Mouse (Mus musculus): ENCODE measurements around the gene Ghrh. TPM values are rescaled to one million over a fixed set of nuclear protein-coding genes. Genes with fewer than 3 reads are reported as not detected.

Gene Ghrh
- polyA plus RNA-seq, 1 experiment from 2014 or later, result not detected

DNA sequence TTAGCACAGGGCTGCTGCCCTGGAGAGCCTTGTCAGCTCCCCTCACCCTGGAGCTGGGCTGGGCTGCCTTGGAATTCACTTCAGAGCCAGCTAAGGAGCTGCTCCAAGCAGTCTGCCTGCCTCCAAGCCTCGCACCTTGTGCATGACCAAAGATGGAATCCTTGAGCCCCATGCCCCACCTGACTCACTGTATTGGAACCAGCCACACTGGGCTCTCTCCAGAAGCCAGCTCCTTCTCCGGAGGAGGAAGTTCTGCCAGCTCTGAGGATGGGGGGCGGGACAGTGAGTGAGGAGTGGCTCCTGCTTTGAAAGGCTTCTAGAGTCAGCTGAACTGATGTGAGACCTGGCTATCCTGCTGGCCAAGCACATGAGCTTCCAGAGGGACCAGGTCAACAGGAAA, 26.4 kb upstream of the Ghrh start:
- no peak; the same call in 1 of the 2 replicates for ATAC-seq (replicated peaks; ENCODE audit: low FRiP score, low read depth)
- DNase-seq (ENCODE audit: low spot score), result no peak
- Histone ChIP-seq H3K9me3 (replicated peaks; ENCODE audit: low read length) (no peaks in the 10 kb centered on the region), H3K4me1 (replicated peaks; ENCODE audit: insufficient read depth, low read length) (0 out of 2 replicates have a peak, but pooled peaks cover under 1% of the 10 kb centered on the region), H3K27ac (peak overlapping the region; percentile 25; the same call in 1 of the 2 replicates), H3K4me2 (ENCODE audit: low read length) (no peak overlapping the region), H3K36me3 (ENCODE audit: insufficient read depth, low read length) (0 out of 2 replicates have a peak, but pooled peaks cover 3% of the 10 kb centered on the region), H3K9ac (ENCODE audit: low read depth, low read length) (no peak overlapping the region), H3K27me3 (ENCODE audit: insufficient read depth, low read length) (no peaks in the 10 kb centered on the region), H3K4me3 (replicated peaks; ENCODE audit: low read depth, low read length) (no peak overlapping the region)
- no peak for TF ChIP-seq CTCF (IDR thresholded peaks at IDR 0.05; ENCODE audit: low read depth)
- WGBS, result 58% methylated on average over 3 of the region's 3 CpGs

- no peak for ATAC-seq (replicated peaks; ENCODE audit: low FRiP score, low read depth)
- Histone ChIP-seq H3K27ac (no peak overlapping the region), H3K9ac (ENCODE audit: low read depth, low read length) (no peak overlapping the region), H3K9me3 (replicated peaks; ENCODE audit: low read length) (no peaks in the 10 kb centered on the region), H3K4me1 (replicated peaks; ENCODE audit: insufficient read depth, low read length) (peaks cover 11% of the 10 kb centered on the region; the same call in 1 of the 2 replicates), H3K36me3 (ENCODE audit: insufficient read depth, low read length) (0 out of 2 replicates have a peak, but pooled peaks cover 3% of the 10 kb centered on the region), H3K27me3 (ENCODE audit: insufficient read depth, low read length) (no peaks in the 10 kb centered on the region), H3K4me2 (ENCODE audit: low read length) (no peak overlapping the region), H3K4me3 (replicated peaks; ENCODE audit: low read depth, low read length) (no peak overlapping the region)
- no peak for DNase-seq (ENCODE audit: low spot score)
- 60% methylated on average over 6 of the region's 6 CpGs for WGBS
- TF ChIP-seq CTCF (IDR thresholded peaks at IDR 0.05; ENCODE audit: low read depth), result no peak
Observed at GRCm38 (mm10) chr2:157371696-157372095, 24.4 kb upstream of the Ghrh start.

- no peak for TF ChIP-seq CTCF (IDR thresholded peaks at IDR 0.05; ENCODE audit: low read depth)
- Histone ChIP-seq H3K36me3 (ENCODE audit: insufficient read depth, low read length) (no peaks in the 10 kb centered on the region), H3K4me2 (ENCODE audit: low read length) (peak overlapping the region; percentile 72), H3K4me3 (replicated peaks; ENCODE audit: low read depth, low read length) (peak overlapping the region; percentile 80), H3K27ac (peak overlapping the region; percentile 94), H3K9me3 (replicated peaks; ENCODE audit: low read length) (no peaks in the 10 kb centered on the region), H3K9ac (ENCODE audit: low read depth, low read length) (peak overlapping the region; percentile 94), H3K4me1 (replicated peaks; ENCODE audit: insufficient read depth, low read length) (peaks cover 12% of the 10 kb centered on the region; the same call in 1 of the 2 replicates), H3K27me3 (ENCODE audit: insufficient read depth, low read length) (no peaks in the 10 kb centered on the region)
- ATAC-seq (replicated peaks; ENCODE audit: low FRiP score, low read depth) (peak; percentile 16; the same call in 1 of the 2 replicates), DNase-seq (ENCODE audit: low spot score) (no peak)
- under 1% methylated on average over 13 of the region's 13 CpGs for WGBS
Observed at GRCm38 (mm10) chr2:157367991-157368390, 20.7 kb upstream of the Ghrh start.

DNA sequence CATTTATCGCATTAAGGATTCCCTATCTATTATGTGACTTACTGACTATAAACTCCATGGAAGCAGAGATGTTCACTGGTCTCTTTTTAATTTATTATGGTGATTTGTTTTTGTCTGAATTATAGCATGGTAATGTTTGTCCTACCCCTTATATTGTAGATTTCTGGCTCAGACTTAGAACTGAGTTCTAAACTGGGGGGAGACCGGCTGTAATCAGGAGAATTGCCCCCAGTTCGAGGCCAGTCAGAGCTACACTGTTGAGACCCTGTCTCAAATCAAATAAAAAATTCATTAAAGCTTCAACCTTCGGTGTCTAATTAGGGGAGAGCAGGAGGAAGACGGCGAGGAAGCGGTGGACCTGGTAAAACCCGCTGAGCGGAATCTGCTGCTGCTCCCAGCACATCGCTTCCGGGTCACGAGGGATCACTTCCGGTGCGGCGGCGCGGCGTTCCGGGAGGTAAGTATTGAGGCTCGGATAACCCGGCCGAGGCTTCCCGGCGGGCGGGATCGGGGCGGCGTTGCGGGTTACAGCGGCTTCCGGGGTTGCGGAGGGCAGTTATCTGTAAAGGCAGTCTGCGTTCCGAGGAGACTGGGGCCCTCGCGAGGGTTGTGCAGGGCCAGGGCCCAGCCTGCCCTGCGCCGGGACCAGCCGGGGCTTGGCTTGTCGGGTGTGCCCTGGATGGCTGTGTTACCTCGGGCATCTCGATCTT, 20.0 kb upstream of the Ghrh start, which contains the start of gene Manbal:
Gene Manbal, plus strand, starts transcription at position 411 of the 710 bp plus-strand sequence.
- DNase-seq (ENCODE audit: low spot score) (peak; percentile 88), ATAC-seq (replicated peaks; ENCODE audit: low FRiP score, low read depth) (peak; percentile 91)
- Histone ChIP-seq H3K27ac (peak within 1 kb of the TSS; percentile 94), H3K36me3 (ENCODE audit: insufficient read depth, low read length) (no peaks in the 10 kb centered on the region), H3K9me3 (replicated peaks; ENCODE audit: low read length) (no peaks in the 10 kb centered on the region), H3K9ac (ENCODE audit: low read depth, low read length) (peak within 1 kb of the TSS; percentile 94), H3K27me3 (ENCODE audit: insufficient read depth, low read length) (no peaks in the 10 kb centered on the region), H3K4me2 (ENCODE audit: low read length) (peak within 1 kb of the TSS; percentile 72), H3K4me3 (replicated peaks; ENCODE audit: low read depth, low read length) (peak within 1 kb of the TSS; percentile 80), H3K4me1 (replicated peaks; ENCODE audit: insufficient read depth, low read length) (peaks cover 12% of the 10 kb centered on the region; the same call in 1 of the 2 replicates)
- TF ChIP-seq CTCF (IDR thresholded peaks at IDR 0.05; ENCODE audit: low read depth), result no peak
- WGBS, result 4% methylated on average over 42 of the region's 42 CpGs

GRCm38 (mm10) chr2:157366762-157367161, 19.5 kb upstream of the Ghrh start:
- H3K9ac ChIP-seq (ENCODE audit: low read depth, low read length), result peak overlapping the region; percentile 94; the same call in 1 of the 2 replicates
- no peaks in the 10 kb centered on the region for H3K36me3 ChIP-seq (ENCODE audit: insufficient read depth, low read length)
- ATAC-seq (replicated peaks; ENCODE audit: low FRiP score, low read depth) (no peak), DNase-seq (ENCODE audit: low spot score) (no peak)
- no peaks in the 10 kb centered on the region for H3K27me3 ChIP-seq (ENCODE audit: insufficient read depth, low read length)
- WGBS, result 80% methylated on average over 9 of the region's 9 CpGs
- no peaks in the 10 kb centered on the region for H3K9me3 ChIP-seq (replicated peaks; ENCODE audit: low read length)
- no peak for TF ChIP-seq CTCF (IDR thresholded peaks at IDR 0.05; ENCODE audit: low read depth)
- peak overlapping the region; percentile 80; the same call in 1 of the 2 replicates for H3K4me3 ChIP-seq (replicated peaks; ENCODE audit: low read depth, low read length)
- peak overlapping the region; percentile 72 for H3K4me2 ChIP-seq (ENCODE audit: low read length)
- H3K27ac ChIP-seq, result peak overlapping the region; percentile 94; the same call in 1 of the 2 replicates
- H3K4me1 ChIP-seq (replicated peaks; ENCODE audit: insufficient read depth, low read length), result peaks cover 12% of the 10 kb centered on the region; the same call in 1 of the 2 replicates

DNA sequence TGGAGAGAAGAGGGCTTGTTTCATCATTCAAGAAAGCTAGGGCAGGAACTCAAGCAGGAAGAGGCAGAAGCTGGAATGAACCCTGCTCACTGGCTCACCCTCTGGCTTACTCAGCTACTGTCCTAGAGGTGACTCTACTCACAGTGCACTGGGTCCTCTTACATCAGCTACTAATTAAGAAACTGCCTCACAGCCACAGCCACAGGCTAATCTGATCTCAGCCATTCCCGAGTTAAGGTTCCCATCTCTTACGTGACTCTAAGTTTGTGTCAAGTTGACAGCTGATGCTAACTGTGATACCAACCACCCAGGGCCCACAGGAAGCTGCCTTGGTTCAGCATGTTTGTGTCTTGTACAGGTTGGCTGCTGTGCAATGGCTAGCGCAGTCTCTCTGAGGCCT, 15.7 kb upstream of the Ghrh start:
- ATAC-seq (replicated peaks; ENCODE audit: low FRiP score, low read depth) (no peak), DNase-seq (ENCODE audit: low spot score) (no peak)
- no peaks in the 10 kb centered on the region for H3K27me3 ChIP-seq (ENCODE audit: insufficient read depth, low read length)
- TF ChIP-seq CTCF (IDR thresholded peaks at IDR 0.05; ENCODE audit: low read depth), result no peak
- H3K4me1 ChIP-seq (replicated peaks; ENCODE audit: insufficient read depth, low read length), result peaks cover 6% of the 10 kb centered on the region; the same call in 1 of the 2 replicates
- H3K9ac ChIP-seq (ENCODE audit: low read depth, low read length), result no peak overlapping the region
- WGBS, result 80% methylated on average over 3 of the region's 3 CpGs
- no peaks in the 10 kb centered on the region for H3K9me3 ChIP-seq (replicated peaks; ENCODE audit: low read length)
- no peak overlapping the region for H3K4me2 ChIP-seq (ENCODE audit: low read length)
- H3K4me3 ChIP-seq (replicated peaks; ENCODE audit: low read depth, low read length), result no peak overlapping the region
- H3K36me3 ChIP-seq (ENCODE audit: insufficient read depth, low read length), result no peaks in the 10 kb centered on the region
- H3K27ac ChIP-seq, result no peak overlapping the region

Measured in kidney, postnatal 0 days (tissue).